Mouse (Mus musculus): ENCODE data around the gene Diexf. TPM values are rescaled to one million over a fixed set of nuclear protein-coding genes. Genes with fewer than 3 reads are reported as not detected.

Gene Diexf
- total RNA-seq (2021): 10 to 100 TPM; 22.0 to 22.5 TPM
- long read RNA-seq, experiment 1, full-length matches to known transcripts: 1 of 10 reads
- long read RNA-seq, experiment 1, partial matches to known transcripts: 4 of 10 reads
- long read RNA-seq, experiment 1, other reads (novel, unspliced or antisense): 5 of 10 reads
- long read RNA-seq, experiment 2, partial matches to known transcripts: 1 of 7 reads
- long read RNA-seq, experiment 2, other reads (novel, unspliced or antisense): 6 of 7 reads

GRCm38 (mm10) chr1:193129786-193130455 is at the start of gene Diexf:
Gene Diexf, minus strand, starts transcription at chr1:193130272.
- peak; percentile 96 to 97 for DNase-seq (ENCODE audit: low spot score in 2 of 2)

DNA sequence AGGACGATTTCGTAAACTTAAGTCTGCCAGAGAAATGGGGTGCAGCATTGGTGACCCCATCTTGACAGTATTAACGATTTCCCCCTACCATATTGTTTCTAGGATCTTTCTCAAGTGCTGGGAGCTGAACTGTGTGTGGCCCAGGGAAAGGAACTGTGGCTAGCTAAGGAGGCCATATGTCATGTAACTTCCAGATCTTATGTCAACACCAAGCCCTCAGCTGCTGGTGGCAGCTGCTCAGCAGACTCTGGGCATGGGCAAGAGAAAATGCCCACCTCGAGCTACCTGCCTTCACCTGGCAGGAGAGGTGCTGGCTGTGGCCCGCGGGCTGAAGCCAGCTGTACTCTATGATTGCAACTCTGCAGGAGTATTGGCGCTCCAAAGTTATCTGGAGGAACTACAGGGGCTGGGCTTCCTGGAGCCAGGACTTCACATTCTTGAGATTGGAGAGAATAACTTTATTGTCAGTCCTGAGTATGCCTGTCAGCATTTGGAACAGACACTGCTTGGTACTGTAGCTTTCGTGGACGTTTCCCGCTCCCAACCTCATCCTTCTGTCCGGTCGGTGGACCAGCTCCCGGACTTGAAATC is 44.2 kb upstream of the Diexf start:
- DNase-seq (ENCODE audit: low spot score in 2 of 2): no peak

GRCm38 (mm10) chr1:193173810-193174129 is 43.7 kb upstream of the Diexf start:
- DNase-seq (ENCODE audit: low spot score in 2 of 2): no peak

DNA sequence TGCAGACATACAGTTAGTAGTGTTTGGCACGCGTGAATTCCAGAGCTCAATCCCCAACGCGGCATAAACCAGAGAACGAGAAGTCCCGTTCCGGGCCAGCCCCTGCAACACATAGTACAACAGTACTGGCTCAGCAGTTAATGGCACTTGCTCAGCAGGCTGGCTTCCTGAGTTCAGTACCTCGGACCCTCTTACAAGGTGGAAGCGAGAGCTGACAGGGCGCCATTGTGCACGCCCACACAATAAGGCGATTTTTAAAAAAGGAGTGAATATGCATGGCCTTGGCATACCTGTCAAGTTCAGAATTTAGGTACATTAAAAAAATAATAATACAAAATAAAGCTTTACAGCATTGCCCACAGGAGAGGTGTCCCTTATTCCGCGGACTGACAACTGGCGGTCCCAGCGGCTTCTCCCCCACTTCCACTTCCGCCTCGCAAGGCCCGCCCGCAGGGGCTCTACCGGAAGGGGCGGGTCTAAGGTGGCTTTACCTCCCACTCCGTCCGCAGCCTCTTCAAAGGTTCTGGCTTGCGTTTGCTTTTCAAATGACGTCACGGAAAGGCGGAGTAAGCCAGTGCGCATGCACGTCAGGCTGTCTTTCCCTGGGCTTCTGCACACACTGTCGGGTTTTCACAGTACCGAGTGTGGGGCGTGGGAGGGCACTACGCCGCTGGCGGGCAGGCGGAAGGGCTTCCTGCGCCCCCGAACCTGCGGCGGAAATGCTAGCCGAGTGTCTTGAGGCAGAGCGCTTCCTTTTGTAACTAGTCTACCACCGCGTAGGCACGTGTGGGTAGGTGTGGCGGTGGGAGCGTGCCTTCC is 43.1 kb upstream of the Diexf start:
- DNase-seq (ENCODE audit: low spot score in 2 of 2): peak; percentile 90 to 95

DNA sequence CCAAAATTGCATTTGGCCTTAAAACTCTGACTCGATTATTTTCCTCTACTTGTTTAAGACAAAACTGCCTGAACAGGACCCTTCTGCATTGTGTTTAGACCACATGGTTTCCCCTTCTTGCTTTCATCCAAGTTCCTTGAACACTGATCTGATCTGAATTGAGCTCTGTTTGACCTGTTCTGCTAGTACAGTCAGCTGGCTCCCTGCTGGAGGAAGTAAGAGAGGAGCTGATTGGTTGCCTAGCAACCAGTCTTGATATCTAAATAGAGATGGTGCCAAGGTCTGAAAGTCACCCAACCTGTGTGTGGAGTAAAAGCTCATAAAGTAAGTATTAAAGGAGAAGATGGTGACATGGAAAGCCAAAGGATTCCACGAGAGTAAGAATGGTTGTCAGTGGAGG is 39.8 kb upstream of the Diexf start:
- DNase-seq (ENCODE audit: low spot score in 2 of 2): no peak

DNA sequence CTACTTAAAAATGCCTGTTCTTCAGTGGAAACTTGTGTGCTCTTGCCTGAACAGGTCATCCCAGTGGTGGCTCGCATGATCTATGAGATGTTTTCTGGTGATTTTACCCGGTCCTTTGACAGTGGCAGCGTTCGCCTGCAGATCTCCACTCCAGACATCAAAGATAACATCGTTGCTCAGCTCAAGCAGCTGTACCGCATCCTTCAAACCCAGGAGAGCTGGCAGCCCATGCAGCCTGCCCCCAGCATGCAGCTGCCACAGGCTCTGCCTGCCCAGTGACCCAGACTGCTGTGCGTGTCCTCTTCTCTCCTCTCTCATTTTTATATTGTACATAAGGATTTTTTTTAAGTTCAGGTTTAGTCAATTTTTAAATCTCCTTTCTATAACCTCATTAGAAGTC is 39.2 kb upstream of the Diexf start:
- DNase-seq (ENCODE audit: low spot score in 2 of 2): no peak

DNA sequence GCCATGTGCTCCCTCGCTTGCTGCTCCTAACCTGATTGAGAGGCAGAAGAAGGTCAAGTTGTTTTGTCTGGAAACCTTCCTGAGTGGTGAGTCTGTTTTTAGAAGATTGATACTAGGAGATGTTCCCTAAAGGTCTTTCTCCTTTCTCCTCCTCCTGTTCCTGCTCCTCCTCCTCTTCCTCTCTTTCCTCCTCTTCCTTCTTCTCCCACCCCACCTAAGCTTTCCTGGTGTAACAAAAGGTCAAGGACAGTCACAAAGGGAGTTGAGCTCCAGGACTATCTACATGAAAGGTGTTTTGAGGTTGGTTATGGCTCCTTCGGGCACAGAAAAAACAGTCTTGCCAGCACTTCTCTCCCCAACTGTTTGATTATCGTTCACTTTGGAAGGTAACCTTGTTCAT is 37.7 kb upstream of the Diexf start, which contains the start of gene A130010J15Rik:
A130010J15Rik (plus strand) TSS at position 301 of the 400 bp plus-strand sequence.
- no peak for DNase-seq (ENCODE audit: low spot score in 2 of 2)

DNA sequence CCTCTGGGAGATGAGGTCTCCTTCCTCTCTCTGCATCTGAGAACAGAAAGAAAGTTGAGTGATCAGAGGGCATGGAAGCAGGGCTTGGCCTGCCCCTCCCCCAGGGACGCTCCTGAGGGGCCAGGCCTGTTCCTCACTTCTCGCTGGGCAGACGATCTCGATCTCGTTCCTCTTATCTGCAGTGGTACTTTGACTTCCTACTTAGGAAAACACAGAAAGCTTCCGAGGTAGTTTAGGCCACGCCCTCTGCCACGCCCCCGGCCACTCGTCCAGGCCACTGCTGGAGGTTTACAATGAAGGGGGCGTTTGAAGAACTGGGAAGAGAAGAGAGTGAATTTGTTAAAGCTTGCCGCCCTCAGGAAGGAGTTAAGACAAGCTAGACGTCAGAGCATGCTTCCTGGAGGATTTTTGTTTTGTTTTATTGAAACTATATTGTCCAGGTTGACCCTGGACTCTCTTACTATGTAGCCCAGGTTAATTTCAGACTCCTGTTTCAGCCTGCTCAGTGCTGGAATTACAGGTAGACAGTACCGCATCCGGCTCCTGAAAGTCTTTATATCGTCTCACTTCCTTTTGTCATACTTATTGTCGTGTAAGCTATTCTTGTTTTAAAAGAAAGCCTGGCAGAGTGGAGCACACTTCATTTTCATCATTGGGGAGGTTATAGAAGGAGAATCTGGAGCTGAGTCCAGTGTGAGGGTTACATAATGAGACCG is 30.4 kb upstream of the Diexf start:
- DNase-seq (ENCODE audit: low spot score in 2 of 2): no peak

DNA sequence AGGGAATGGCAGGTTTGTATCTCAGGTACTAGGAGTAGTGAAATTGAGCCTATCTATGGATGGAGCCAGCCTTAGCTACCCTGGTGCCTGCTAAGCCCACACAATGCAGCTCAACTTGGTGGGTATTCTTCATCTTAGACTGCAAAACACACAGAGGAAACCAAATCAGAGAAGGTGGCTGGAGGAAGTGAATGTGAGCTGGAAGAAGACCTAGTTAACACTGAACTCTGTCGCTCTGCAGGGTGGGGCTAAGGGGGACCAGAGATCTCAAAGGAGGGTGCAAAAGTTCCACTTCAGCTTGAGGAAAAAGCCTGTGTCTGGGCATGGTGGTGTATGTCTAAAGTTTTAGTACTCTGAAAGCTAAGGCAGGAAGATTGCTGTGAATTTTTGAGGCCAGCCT is 29.5 kb upstream of the Diexf start:
- DNase-seq (ENCODE audit: low spot score in 2 of 2): no peak

DNA sequence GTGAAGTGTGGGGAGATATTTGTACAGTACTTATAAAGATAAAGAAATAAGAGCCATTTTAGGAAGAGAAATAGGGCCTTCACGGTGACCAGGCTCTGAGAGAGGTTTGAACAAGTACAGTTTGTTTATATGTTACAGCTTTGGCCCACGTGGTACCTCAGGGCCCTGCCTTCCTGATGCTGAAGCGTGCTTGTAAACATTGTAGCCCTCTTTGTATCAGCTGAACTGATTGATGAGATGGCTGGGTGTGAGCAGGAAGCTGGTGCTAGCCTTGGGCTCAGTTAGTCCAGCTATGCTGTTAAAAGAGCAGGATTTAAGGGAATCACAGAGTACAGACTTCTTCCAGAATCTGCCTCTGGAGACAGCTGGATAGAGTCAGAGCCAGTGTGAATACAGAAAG is 29.1 kb upstream of the Diexf start:
- no peak for DNase-seq (ENCODE audit: low spot score in 2 of 2)

DNA sequence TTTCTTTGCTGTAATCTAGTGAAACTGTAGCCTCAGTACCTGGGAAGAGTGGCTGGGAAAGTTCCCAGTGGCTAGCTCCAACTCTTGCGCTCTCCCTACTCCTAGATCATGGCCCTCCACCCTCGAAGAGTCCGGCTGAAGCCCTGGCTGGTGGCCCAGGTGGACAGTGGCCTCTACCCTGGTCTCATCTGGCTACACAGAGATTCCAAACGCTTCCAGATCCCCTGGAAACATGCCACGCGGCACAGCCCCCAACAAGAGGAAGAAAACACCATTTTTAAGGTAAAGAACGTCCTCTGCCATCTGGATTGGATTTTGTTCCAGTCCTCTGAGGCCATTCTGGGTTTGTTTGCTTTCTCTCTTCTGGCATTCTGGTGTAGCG is 27.0 kb upstream of the Diexf start:
- no peak for DNase-seq (ENCODE audit: low spot score in 2 of 2)

DNA sequence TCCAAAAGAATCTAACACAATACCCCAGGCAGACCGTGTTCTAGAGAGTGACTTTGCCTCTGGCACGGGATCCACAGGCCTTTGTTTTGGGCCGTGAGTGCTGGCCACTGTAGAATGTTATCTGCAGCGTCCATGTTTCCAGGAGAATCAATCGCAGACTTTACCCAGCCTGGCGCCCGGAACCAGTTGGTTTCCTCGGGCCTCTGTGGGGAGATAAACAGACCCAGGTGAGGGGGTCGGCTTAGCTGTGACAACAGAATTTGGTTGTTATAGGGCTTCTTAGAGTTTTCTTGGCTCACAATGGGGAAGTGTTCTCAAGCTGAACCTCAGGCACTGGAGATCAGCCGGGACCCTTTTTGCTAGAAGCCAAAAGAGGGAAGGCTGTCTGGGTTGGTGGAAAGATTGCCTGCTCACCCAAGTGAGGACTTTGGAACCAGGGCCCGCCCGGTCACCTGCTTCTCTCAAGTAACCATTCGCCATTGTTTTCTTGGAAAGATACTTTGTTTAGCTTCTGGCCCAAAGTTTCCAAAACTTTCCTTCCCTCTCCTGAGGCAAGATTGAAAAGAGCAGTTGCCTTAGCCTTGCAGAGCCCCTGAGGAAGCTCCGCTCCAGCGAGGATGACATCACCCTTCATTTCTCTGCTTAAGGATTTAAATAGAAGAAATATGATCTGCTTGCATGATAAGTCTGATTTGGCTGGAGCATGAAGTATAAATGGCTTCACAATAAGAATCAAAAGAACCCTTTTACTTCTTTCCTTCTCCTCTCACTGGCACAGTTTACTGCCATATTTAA is 26.4 kb upstream of the Diexf start:
- no peak for DNase-seq (ENCODE audit: low spot score in 2 of 2)

- no peak for DNase-seq (ENCODE audit: low spot score in 2 of 2)
Observed at GRCm38 (mm10) chr1:193153561-193153960, 23.5 kb upstream of the Diexf start.

GRCm38 (mm10) chr1:193152872-193153271 is 22.8 kb upstream of the Diexf start, which contains the start of gene Irf6:
Gene Irf6, plus strand, starts transcription at chr1:193153111.
- DNase-seq (ENCODE audit: low spot score in 2 of 2): no peak

GRCm38 (mm10) chr1:193151134-193151533 is 21.1 kb upstream of the Diexf start:
- DNase-seq (ENCODE audit: low spot score in 2 of 2): no peak

DNA sequence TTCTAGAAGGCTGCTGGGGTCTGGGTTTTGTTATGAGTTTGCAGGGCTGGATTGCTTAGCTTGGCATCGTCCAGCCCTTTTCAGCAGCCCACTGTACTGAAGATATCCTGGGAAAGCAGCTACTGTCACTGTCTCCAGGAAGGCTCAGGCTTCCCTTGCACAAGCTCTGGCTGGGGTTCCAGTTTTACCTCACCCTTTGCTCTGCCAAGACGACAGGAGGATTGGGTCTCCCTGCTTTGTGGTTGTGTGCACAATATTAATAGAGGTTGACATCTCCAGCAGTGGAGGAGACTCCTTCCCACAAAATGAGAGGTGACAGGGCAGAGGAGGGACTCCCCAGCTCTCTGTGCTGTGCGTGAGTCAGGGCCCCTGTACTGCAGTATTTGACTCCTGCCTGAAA is 19.2 kb upstream of the Diexf start:
- no peak for DNase-seq (ENCODE audit: low spot score in 2 of 2)

- no peak for DNase-seq (ENCODE audit: low spot score in 2 of 2)
Observed at GRCm38 (mm10) chr1:193146416-193146815, 16.3 kb upstream of the Diexf start.

DNA sequence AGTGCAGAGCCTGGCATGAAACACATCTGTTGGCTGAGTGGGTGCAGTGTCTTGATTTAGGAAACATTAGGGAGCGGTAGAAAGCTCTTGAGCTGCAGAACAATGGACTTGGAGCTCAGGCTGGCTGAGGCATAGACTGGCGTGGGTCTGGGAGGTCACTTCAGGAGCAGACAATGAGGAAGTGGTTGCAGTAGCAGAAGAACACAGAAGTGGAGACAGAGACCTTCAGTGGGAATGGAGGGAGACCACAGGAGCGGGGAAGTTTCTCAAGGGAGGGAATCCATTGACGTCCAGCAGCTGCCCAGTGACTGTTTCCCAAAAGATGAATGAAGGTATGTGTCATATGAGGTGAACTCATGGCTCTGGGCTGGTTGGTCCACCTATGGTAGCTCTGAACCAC is 15.0 kb upstream of the Diexf start:
- DNase-seq (ENCODE audit: low spot score in 2 of 2): no peak

DNA sequence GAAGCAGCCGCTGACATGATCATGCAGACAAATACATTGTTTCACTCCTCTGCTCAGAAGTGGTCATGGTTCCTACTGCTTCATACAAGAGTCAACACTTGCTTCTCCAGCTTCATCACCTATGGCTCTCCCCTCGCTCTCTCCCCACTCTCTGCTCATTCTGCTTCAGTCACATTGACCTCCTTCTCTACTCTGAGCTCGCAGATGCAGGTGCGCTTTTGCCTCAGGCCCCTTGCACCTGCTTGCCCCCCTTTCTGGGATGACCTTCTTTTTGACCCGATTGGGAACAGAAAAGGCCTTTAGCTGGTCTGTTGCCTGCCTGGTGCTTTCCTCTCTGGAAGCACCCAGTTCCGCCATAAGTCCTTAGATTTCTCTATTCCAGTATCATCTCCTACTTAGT is 14.4 kb upstream of the Diexf start:
- no peak for DNase-seq (ENCODE audit: low spot score in 2 of 2)

DNA sequence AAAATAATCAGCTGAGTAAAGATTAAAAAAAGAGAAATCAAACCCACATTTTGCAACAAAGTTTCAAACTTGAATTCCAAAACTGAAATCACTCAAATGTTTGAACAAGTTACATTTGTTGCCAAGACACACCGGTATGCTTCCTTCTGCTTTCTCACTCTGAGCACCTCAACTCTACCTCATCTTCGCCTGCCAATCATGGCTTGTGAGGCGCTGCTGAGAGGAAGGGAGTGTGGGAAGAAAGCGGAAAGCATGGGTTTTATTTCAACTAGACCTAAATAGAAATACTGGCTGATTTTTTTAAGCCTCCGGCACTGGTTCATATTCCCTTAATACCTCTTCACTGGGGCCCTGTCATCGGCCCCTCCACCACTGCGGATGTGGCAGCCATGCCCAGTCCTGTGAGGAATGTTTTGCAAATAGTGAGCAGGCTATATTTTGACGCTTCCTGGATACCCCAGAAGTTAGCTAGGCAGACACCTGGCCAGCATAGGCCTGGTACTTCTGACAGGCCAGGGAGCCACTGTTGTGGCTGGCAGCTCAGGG is 12.5 kb upstream of the Diexf start:
- DNase-seq (ENCODE audit: low spot score in 2 of 2): no peak

All from left cerebral cortex, adult 18-20 months (tissue).